Mouse (Mus musculus) adrenal gland, adult 18-20 months (tissue): ENCODE data around the gene Cacna2d2. TPM values are rescaled to one million over a fixed set of nuclear protein-coding genes. Genes with fewer than 3 reads are reported as not detected.

Source experiments
- DNase-seq, 2 experiments: peaks; one replicate each; pipeline ENCODE4 v3.0.0; 2021 to 2022; ENCODE audit warnings: low spot score in 2 of 2
- total RNA-seq, 2 experiments: library from RNA; stranded (reverse); gene quantifications; 1 replicate in 1 of 2; 2 replicates in 1 of 2; pipeline ENCODE4 v1.2.3; 2021

The Cacna2d2 gene
- total RNA-seq, 2 experiments from 2014 or later: 5.8 to 6.9 TPM

DNA sequence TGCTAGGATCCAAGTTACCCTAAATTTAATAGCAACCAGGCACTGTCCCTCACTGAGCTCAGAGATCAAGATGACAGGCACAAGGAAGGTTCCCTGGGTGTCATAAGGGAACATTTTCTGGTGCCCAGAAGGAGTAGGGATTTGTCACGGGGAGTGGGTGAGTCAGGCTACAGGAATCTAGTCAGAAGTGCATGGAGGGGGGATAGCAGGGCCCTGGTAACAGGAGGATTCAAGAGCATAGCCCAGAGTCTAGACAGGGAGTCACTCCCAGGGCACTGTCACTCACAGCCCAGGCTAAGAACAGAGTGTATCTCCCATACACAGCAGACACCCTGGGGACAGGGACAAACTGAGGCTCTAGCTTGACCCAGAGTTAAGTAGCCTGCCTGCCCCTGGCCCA is 94.1 kb downstream of the Cacna2d2 start:
- no peak for DNase-seq

DNA sequence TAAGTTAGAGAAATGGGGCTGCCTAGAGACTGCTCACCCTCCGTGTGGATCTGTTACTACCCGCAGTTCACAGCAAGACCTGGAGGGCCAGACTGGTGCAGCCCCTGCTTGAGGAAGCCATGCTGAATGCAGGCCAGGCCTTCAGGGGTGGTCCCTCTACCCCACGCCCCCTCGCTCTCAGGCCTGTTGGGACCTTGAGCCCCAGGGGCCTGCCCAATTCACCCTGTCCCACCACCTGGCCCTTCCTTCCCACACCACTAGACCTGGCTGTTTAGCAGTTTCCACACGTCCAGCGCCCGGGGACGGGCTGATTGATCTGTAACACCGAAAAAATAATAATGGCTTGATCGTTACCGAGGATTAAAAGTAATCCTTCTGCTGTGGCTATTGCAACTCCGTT is 94.8 kb downstream of the Cacna2d2 start:
- DNase-seq: no peak

DNA sequence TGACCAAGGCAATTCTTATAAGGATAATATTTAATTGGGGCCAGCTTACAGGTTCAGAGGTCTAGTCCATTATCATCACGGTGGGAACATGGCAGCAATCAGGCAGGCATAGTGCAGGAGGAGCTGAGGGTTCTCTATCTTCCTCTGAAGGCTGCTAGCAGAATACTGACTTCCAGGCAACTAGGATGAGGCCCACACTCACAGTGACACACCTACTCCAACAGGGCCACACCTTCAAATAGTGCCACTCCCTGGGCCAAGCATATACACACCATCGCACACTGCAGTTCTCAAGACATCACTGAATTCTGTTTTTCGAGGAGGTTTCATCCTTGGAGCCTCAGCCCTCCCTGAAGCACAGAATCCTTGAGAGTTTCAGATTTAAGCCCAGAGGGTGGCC is 96.9 kb downstream of the Cacna2d2 start:
- no peak for DNase-seq

DNA sequence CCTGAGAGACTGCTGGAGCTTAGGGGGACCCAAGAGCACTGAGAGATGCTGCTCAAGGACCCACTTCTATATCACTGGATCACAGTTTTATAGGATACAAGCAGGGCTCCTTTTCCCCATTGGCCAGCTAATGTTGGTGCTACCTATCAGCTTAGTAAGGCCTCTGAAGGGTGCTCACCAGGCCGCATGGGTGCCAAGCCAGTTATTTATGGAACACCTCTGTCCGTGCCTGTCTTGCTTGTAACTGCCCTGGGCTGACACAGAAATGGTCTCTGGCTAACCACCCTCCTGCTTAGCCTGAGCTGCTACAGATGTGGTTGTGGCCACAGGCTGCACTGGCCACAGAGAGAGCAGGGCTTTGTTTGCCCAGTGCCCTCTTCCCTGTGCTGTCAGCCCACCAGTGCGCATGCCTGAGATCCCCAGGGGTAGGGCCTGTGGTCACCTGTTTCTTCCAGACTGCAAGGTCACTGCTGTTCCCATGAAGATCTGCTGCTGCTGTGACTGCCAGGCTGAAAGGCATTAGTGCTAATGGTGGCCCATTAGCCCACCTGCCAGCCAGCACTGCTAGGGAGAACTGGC is 101.4 kb downstream of the Cacna2d2 start:
- DNase-seq: no peak

DNA sequence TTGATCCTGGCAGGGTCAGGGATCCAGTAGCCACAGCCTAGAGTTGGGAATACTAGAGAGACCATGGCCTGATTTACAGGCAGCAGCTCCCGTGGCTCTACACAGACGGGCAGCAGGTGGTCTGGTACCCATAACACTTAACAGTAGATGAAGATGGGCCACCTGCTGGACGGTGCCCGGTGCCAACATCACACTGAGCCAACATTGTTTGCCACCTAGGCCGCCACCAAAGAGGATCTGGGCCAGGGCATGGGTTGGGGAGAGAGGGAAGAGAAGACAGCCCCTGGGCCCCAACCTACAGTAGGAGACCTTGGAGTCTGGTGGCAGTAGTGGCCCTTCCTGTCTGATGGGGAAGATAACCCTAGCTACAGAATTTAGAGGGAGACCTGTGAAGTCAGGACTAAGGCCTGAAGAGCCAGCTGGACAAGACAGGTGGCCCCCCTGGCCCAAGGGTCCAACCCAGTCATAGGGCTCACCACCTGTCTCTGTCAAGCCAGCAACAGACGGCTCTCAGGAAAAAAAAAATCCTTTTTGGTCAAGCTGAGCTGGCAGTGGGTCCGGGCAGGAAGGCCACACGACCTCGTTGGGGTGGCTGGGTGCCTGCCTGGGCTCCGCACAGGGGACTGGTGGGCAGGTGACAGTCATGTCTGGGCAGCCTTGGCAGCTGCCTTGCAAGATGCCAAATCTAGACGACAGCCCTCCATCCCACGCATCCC is 102.9 kb downstream of the Cacna2d2 start:
- no peak for DNase-seq

DNA sequence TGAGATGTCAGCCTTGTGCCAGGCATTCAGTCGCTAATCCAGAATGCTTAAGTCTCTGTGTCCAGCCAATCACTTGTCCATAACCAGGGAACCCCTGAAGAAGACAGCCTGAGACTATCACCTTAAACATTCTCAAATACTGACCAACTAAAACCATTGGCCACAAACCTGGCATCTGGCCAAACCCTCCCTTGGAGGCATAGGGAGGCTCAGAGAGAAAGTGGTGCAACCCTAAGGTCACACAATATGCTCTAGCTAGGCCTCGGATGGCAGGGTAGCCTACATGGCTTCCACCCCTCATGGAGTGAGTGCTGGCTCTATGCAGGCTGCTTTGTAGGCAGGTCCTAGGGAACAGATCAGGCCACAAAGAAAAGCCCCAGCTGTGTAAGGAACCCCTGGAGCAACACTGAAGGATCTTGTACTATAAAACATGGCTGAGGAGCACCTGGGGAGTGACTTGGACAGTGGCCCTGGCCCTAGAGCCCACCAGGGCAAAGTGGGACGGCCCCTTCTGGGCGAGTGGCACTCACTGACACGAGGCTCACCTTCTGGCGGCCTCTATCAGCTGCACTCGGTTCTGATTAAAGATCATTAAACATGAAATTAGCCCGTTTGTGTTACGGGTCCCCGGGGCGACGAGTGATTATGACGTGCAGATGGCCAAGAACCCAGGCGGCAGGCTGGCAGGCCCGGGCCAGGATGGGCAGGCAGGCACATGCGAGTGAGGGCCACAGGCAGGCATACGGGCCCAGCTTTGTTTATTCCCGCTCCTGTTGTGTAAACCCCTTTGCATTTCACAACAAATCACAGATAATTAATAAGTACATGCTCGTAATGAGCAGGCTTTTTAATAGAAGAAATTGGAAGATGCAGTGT is 105.5 kb downstream of the Cacna2d2 start:
- DNase-seq: no peak

DNA sequence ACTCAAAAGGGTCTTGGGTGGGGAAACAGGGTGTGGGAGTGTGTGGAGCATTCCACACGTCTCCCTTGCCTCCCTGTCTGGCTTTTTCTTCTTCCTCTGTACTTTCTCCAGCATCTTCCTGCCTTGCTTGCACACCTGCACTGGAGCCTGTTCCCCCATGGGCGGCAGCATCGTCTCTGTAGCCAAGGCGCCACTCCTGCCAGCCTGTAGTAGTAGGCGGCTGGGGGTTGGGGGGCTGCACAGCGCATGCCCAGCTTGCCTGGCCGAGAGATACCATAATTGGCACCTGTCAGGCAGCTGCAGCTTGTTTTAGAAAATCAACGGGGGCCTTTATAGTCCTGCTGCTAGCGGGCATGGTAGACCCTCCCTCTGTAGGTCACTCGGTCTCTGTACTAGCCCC is 108.9 kb downstream of the Cacna2d2 start:
- DNase-seq: no peak

DNA sequence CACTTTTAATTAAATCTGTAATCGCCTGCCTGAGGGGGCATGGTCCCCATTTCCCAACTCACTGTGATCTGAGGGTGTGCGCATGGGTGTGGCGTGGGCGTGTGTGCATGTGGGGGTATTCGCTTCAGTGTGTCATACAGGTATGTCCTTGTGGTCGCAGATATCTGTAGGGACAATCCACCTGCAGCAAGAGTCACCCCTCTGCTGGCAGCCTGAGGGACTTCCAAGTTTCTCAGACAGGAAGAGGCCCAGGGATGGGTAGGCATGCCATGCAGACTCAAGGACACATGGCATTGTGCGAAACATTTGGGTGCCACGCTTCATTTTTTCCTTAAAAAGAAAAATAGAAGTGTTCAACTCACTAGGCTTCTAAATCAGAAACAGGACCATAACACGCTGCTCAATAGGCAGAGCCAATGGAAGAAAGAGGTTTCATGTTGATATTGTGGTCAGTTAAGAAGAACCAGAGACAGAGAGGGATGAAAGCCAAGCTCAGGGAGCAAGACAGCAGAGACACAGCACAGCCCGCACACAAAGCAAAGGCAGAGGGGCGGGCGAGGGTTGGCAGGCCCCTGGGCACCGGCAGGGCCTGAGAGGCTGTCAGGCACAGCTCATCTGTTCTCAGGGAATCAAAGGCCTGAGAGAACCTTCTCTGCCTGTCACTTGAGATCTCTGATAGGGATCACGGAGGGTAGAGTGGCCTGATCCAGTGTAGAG is 111.1 kb downstream of the Cacna2d2 start:
- no peak for DNase-seq

DNA sequence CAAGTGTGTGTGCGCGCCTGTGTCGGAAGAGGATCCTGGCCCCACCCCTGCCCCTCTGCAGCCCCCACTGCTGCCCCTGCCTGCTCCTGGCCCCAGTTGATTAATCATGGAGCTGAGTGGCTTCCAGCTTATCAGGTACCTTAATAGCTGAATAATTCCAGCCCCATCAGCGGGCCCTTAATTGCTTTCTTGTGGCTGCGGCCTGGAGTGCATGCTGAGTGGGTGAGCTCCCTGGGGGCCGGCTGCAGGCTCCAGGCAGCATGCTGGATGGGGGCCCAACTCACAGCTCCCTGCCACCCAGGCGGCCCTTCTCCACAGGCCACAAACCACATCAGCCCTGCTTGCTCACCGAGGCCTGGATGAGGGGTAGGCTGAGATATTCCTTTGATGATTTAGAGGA is 112.0 kb downstream of the Cacna2d2 start:
- DNase-seq: no peak

DNA sequence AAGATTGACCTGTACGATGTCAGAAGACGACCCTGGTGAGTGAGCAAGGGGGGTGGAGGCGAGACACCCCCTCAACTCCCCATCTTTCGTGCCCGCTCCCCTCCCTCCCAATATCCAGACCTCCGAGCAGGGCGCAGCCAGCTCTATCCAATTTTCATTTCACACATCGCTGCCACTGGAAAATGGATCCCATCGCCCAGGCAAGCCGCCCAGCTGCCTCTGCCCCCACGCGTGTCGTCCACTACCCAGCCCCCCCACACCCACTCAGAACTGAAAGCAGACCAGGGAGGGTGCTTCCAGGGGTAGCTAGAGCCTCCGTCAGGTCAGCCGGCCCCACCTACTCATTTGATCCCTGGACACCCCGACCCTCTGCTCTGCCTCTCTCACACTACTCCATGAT is 112.9 kb downstream of the Cacna2d2 start:
- DNase-seq: no peak

DNA sequence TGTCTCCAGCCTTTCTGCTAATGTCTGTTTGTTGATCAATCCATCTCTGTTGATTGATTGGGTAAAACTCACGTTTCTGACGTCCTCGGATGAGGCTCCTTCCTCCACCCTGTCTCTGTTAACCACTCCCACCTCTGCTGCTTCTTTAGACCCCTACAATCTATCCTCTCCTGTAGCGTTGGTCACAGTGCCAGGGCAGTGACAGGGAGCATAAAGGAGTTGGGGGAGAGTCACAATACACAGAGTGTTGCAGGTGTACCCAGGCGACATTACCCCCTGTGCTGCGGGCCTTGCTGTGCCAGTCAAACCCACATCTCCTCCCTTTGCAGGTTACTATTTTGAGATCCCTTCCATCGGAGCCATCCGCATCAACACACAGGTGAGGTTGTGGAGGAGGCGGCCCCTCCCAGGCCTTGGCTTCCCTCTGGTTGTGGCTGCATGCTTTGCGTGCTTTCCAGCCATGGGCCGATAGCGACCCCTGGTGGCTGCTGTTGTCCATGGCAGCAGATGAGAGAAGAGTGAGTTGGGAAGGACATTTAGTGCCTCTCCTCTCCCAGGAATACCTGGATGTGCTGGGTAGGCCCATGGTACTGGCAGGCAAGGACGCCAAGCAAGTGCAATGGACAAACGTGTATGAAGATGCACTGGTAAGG is 115.0 kb downstream of the Cacna2d2 start:
- peak; percentile 82 to 87 for DNase-seq

DNA sequence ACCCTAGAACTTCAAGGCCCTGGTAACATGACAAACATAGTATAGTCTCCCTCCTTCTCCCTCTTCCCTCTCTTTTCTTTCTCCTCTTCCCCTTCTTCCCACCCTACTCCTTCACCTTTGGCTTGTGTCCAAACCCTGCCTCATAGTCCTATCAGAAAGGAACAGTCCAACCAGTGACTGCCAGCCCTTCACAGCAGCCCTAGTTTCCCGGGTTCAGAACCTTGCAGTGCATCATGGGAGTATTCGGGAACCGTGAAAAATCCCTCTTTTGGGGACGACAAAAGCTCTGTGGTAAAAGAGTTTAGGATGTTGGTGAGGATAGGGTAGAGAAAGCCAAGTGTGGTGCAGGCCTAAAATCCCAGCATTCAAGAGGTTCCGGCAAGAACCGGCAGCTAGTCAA is 120.9 kb downstream of the Cacna2d2 start:
- DNase-seq: no peak

DNA sequence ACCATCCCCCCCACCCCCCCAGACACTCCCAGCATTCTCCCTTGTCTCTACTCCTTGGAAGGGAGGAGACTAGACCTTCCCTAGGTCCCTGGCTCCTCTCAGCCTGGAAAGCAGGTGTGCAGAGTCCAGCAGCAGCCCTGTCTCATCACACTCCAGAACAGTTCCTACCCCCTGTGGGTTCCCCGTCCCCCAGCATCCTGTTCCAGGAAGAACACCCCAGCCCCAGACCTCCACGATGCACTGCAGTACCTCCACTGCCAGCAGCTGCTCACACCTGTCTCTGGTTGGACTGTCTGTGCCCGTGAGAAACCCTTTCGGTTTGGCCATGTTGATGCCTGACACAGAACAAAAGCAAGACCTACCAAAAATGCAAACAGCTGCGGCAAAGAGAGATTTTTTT is 121.8 kb downstream of the Cacna2d2 start:
- no peak for DNase-seq

DNA sequence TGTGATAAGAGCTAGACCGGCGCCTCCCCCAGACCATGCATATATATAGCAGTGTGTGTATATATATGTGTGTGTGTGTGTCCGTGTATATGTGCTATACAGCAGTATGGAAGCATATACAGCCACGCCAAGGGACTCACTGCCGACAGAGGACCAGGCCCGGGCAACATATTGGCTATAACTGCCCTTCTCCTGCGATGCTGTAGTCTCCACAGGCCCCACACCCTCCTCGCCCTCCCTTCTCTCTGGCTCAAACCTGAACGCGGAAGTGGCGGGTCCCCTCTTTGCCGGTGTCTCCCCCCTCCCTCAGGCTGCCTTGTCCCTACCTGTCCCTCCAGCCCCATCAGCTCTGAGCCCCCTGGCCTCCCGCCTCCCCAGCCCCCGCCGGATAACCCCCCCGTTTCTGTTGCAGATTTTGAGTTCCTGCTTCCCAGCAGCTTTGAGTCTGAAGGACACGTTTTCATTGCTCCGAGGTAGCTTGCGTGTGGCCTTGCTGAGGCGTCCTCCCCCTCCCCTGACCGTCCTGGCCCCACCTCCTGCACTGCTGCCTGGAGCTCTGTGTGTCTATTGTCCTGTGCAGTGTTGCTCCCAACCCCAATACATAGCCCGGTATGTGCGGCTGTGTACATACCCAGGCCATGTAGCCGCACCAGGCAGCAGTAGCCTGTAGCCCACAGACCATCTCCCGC is 122.4 kb downstream of the Cacna2d2 start:
- no peak for DNase-seq

DNA sequence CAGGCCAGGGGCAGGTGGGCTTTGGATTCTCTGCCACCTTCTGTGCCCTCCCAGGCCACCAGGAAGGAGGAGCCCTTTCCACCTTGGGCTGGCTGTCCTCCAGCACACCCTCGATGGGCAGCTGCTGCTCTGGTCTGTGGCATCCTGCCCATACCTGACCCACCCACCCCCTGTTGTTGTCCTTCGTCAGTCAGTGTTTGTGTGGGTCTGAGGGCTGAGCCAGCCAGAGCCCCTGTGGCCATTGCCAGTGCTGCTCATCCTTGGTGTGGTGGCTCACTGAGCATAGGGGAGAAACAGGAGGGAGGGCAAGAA is 122.9 kb downstream of the Cacna2d2 start:
- DNase-seq: no peak

DNA sequence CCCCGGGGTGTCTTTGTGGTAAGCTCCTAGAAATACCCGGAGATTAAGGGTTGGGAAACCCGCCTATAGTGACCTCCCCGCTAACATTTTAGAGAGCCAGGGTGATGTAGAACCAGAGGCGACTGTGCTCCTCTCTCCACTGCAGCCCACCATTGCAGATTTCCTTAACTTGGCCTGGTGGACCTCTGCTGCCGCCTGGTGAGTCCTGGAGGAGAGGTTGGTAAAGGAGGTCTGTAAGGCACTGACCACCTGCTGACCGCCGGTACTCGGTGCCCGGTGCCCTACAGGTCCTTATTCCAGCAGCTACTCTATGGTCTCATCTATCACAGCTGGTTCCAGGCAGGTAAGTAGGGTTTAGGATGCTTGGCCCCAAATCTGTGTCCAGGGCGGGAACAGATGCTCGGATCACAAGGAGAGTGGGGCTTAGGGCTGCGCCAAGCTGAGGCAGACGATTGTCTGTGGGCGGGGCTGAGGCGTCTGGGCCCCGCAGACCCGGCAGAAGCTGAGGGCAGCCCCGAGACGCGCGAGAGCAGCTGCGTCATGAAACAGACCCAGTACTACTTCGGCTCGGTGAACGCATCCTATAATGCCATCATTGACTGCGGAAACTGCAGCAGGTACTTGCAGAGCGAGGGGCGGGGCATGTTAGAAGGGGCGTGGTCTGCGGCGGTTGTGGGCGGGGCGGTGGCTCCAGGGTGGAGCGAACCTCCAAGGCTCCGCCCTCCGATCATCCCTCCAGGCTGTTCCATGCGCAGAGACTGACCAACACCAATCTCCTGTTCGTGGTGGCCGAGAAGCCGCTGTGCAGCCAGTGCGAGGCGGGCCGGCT is 127.0 kb downstream of the Cacna2d2 start:
- DNase-seq: peak; percentile 70 to 71

DNA sequence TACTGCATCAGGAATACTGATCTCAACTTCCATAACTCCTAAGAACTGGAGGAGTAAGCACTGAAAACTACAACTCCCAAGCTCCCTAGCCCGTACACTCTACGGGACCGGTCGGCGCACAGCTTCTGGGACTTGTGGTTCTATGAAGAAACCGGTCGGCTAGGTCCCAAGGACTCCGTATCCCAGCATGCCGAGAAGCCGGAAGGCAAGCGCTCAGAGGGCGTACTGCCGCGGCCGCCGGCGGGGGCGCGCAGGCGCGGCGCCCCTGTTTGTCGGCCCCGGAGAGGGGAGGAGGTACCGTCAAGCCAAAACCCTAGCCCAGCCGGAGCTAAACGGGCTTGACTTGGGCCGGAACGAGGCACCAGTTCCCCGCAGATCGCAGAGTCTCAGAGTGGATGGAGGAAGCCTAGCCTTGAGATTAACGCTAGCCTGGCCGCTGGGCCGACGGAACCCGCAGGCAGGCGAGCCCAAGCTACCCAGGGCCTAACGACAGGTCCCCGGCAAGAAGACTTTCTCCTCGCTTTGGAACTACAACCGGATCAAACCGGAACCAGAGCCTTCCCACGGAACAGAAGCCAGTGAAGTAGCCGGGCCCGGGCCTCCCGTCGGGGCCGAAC is 134.5 kb downstream of the Cacna2d2 start, which contains the start of gene Tmem115:
Tmem115 (plus strand) TSS at position 155 of the 617 bp plus-strand sequence.
- peak; percentile 78 to 80 for DNase-seq

DNA sequence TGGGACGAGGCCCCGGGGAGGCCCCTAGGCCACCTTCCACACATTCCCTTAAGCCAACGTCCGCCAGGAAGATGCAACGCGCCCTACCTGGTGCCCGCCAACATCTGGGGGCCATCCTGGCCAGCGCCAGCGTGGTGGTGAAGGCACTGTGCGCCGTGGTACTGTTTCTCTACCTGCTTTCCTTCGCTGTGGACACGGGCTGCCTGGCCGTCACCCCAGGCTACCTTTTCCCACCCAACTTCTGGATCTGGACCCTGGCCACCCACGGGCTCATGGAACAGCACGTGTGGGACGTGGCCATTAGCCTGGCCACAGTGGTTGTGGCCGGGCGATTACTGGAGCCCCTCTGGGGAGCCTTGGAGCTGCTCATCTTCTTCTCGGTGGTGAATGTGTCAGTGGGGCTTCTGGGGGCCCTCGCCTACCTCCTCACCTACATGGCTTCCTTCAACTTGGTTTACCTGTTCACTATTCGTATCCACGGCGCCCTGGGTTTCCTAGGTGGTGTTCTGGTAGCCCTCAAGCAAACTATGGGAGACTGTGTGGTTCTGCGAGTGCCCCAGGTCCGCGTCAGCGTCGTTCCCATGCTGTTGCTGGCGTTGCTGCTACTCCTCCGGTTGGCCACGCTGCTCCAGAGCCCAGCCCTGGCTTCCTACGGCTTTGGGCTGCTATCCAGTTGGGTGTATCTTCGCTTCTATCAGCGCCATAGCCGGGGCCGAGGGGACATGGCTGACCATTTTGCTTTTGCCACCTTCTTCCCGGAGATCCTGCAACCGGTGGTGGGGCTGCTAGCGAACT is 135.2 kb downstream of the Cacna2d2 start:
- DNase-seq: peak in 1 of 2 experiments; percentile 28
